Mouse (Mus musculus): Measurements from ENCODE around the gene Dnajc10.

DNA sequence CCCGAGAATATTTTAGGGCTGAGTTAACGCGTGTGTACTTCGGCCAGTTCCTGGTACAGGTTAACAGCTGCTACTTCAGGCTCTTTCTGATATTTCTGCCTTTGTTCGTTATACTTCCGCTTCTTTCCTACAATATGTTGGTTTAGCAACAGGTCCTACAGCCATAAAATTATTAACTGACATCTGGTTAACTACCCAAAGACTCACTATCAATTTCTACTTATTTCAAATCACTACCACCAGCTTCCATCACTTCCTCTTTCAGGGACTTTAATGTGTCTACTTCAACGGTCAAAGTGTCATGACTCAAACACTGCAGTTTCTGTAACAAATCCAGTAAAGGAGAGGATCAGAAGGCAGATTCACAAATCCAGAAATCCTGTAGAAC lies 418 bp upstream of the Dnajc10 start:
- TF ChIP-seq CEBPB (IDR thresholded peaks at IDR 0.05; ENCODE audit: insufficient read depth, poor library complexity, severe bottlenecking), result no peak
- TF ChIP-seq POLR2A (IDR thresholded peaks at IDR 0.05; ENCODE audit: insufficient read length, low read depth), result no peak
- TF ChIP-seq TCF12 (IDR thresholded peaks at IDR 0.05; ENCODE audit: insufficient read depth, poor library complexity, severe bottlenecking), result no peak
- no peak for TF ChIP-seq E2F4 (IDR thresholded peaks at IDR 0.05; ENCODE audit: insufficient read depth)
- TF ChIP-seq USF1 (IDR thresholded peaks at IDR 0.05; ENCODE audit: low read depth), result no peak
- TF ChIP-seq MAX (IDR thresholded peaks at IDR 0.05; ENCODE audit: low read depth), result no peak
- no peak for TF ChIP-seq POLR2AphosphoS2 (IDR thresholded peaks at IDR 0.05; ENCODE audit: insufficient read length, low read depth)
- no peak for TF ChIP-seq MYOG (IDR thresholded peaks at IDR 0.05; ENCODE audit: control insufficient read depth in 1 of 3, insufficient read depth in 1 of 3, insufficient read length in 2 of 3, low read depth in 2 of 3)
- TF ChIP-seq REST (IDR thresholded peaks at IDR 0.05; ENCODE audit: insufficient read depth, insufficient read length), result no peak
- no peak for TF ChIP-seq MYOD1 (IDR thresholded peaks at IDR 0.05; ENCODE audit: control insufficient read depth in 1 of 3, insufficient read length in 2 of 3, low read depth in 2 of 3)
